Mouse (Mus musculus) ES-Bruce4 (cell line): ENCODE data around the gene Thra.

Source experiments
- EP300 ChIP-seq: IDR thresholded peaks from 2 replicates; pipeline ENCODE4 v1.6.1; 2011; ENCODE audit warnings: low read depth, low read length; ENCODE audit not compliant: insufficient read depth
- POLR2A ChIP-seq: IDR thresholded peaks from one replicate; pipeline ENCODE4 v1.8.1; 2011; ENCODE audit warnings: low read length; ENCODE audit not compliant: insufficient read depth

- TF ChIP-seq POLR2A (no peak), EP300 (no peak)
Observed at GRCm38 (mm10) chr11:98764091-98764490, 23.7 kb downstream of the Thra start.
